Mouse (Mus musculus) CH12.LX (cell line): ENCODE results near the gene Cacna2d4.

Experiments used
- CTCF ChIP-seq, 2 experiments: IDR thresholded peaks in 1 of 2; conservative IDR thresholded peaks in 1 of 2; 2 replicates each; pipeline ENCODE4 v1.5.1; 2011 to 2012; ENCODE audit warnings: low read depth in 2 of 2, low read length in 2 of 2, improper control_type of control experiment in 1 of 2, inconsistent platforms in 1 of 2, mild to moderate bottlenecking in 1 of 2, moderate library complexity in 1 of 2
- GABPA ChIP-seq: IDR thresholded peaks from 2 replicates; pipeline ENCODE4 v1.6.1; 2012; ENCODE audit warnings: low read depth, low read length, improper control_type of control experiment, inconsistent platforms; ENCODE audit not compliant: insufficient replicate concordance
- JUND ChIP-seq: conservative IDR thresholded peaks from 2 replicates; pipeline ENCODE4 v1.6.1; 2011; ENCODE audit warnings: low read depth, low read length, improper control_type of control experiment
- KAT2A ChIP-seq: IDR thresholded peaks from 2 replicates; pipeline ENCODE4 v1.6.1; 2012; ENCODE audit warnings: low read length, improper control_type of control experiment, inconsistent platforms; ENCODE audit not compliant: insufficient replicate concordance
- MAX ChIP-seq: IDR thresholded peaks from 2 replicates; pipeline ENCODE4 v1.6.1; 2011; ENCODE audit warnings: low read length, improper control_type of control experiment
- POLR2AphosphoS2 ChIP-seq: IDR thresholded peaks from 2 replicates; pipeline ENCODE4 v1.6.1; 2011; ENCODE audit warnings: low read depth, low read length, improper control_type of control experiment

- TF ChIP-seq CTCF (conservative IDR thresholded peaks at IDR 0.05 in 1 of 2, IDR thresholded peaks at IDR 0.05 in 1 of 2; ENCODE audit: low read depth in 2 of 2, low read length in 2 of 2): no peak
- no peak for TF ChIP-seq POLR2AphosphoS2
- TF ChIP-seq JUND: no peak
- no peak for TF ChIP-seq GABPA
- TF ChIP-seq MAX: no peak
- TF ChIP-seq KAT2A: no peak
These were observed 34.8 kb upstream of the Cacna2d4 start for GRCm38 (mm10) chr6:119201575-119201974.
